Comparison of ENCODE assay signal across 8 mouse cellular contexts in genomic region chr19:47579225-47579787, GRCm38 (mm10). TPM values are rescaled to one million over a fixed set of nuclear protein-coding genes. Genes with fewer than 3 reads are reported as not detected.
DNase-seq lines count a peak whose midpoint lies in the region; ATAC-seq and TF ChIP-seq lines count a peak whose summit lies in the region.

Gene Slk (plus strand): TSS chr19:47579678.

- peaks cover 39% of the 10 kb centered on the region for H3K4me1 ChIP-seq in erythroblast, embryonic 14.5 days (ENCODE audit: control insufficient read depth)
- peaks cover 26% of the 10 kb centered on the region for H3K4me1 ChIP-seq in heart, embryonic 11.5 days (ENCODE audit: control insufficient read depth, insufficient read depth, low read length)
- H3K4me1 ChIP-seq in kidney, embryonic 16.5 days (ENCODE audit: insufficient read depth, low read length), result peaks cover 22% of the 10 kb centered on the region
- H3K4me1 ChIP-seq in liver, adult 2 months (ENCODE audit: control insufficient read depth, insufficient read depth, low read length), result peaks cover 5% of the 10 kb centered on the region; the same call in 1 of the 2 replicates

- DNase-seq in CD4-positive, CD25-positive, alpha-beta regulatory T cell, adult 2 months (ENCODE audit: low read depth, low spot score), result peak; percentile 93
- DNase-seq in brain, embryonic 18.5 days (ENCODE audit: low read depth, low spot score), result peak; percentile 60
- DNase-seq in liver, adult 2 months (ENCODE audit: extremely low read depth, low read depth, low spot score), result peak; percentile 71
- peak; percentile 78 to 84 for DNase-seq in spleen, postnatal 36 days (ENCODE audit: low spot score in 2 of 2)

- H3K79me2 ChIP-seq in liver, adult 2 months (ENCODE audit: control insufficient read depth, insufficient read depth, low read length), result peaks cover 7% of the 10 kb centered on the region; the same call in 1 of the 2 replicates

- H3K4me3 ChIP-seq in erythroblast, embryonic 14.5 days (replicated peaks), result peak within 1 kb of the TSS; percentile 86
- peak within 1 kb of the TSS; percentile 85 for H3K4me3 ChIP-seq in heart, embryonic 11.5 days (ENCODE audit: low read depth, low read length)
- peak within 1 kb of the TSS; percentile 65 for H3K4me3 ChIP-seq in kidney, embryonic 16.5 days (ENCODE audit: low read length)
- peak within 1 kb of the TSS; percentile 78 for H3K4me3 ChIP-seq in liver, adult 2 months (ENCODE audit: insufficient read depth, low read depth, low read length)

- peak within 1 kb of the TSS; percentile 96 for H3K9ac ChIP-seq in heart, embryonic 11.5 days (ENCODE audit: low read depth, low read length)
- peak within 1 kb of the TSS; percentile 96 for H3K9ac ChIP-seq in kidney, embryonic 16.5 days (replicated peaks; ENCODE audit: low read length)
- peak within 1 kb of the TSS; percentile 98 for H3K9ac ChIP-seq in liver, adult 2 months (ENCODE audit: low read depth, low read length)

- H3K9me3 ChIP-seq in erythroblast, embryonic 14.5 days (ENCODE audit: control insufficient read depth, low read length), result no peaks in the 10 kb centered on the region
- H3K9me3 ChIP-seq in heart, embryonic 11.5 days (replicated peaks; ENCODE audit: control insufficient read depth, low read length), result no peaks in the 10 kb centered on the region
- no peaks in the 10 kb centered on the region for H3K9me3 ChIP-seq in kidney, embryonic 16.5 days (ENCODE audit: low read length)

- under 1% methylated on average over 73 of the region's 83 CpGs for WGBS in heart, embryonic 11.5 days (ENCODE audit: insufficient replicate concordance)
- whole genome bisulfite sequencing in kidney, embryonic 16.5 days, result 1% methylated on average over 56 of the region's 83 CpGs
- WGBS in liver, adult 2 months, result 2% methylated on average over 83 of the region's 83 CpGs

- peak within 1 kb of the TSS; percentile 84 for H3K4me2 ChIP-seq in heart, embryonic 11.5 days
- H3K4me2 ChIP-seq in kidney, embryonic 16.5 days (replicated peaks; ENCODE audit: low read depth, low read length), result peak within 1 kb of the TSS; percentile 72

- H3K27me3 ChIP-seq in erythroblast, embryonic 14.5 days (ENCODE audit: control insufficient read depth), result no peaks in the 10 kb centered on the region
- no peaks in the 10 kb centered on the region for H3K27me3 ChIP-seq in heart, embryonic 11.5 days (ENCODE audit: control insufficient read depth, insufficient read depth, low read length)
- no peaks in the 10 kb centered on the region for H3K27me3 ChIP-seq in kidney, embryonic 16.5 days (ENCODE audit: insufficient read depth, low read length)
- H3K27me3 ChIP-seq in liver, adult 2 months (ENCODE audit: control insufficient read depth, insufficient read depth, low read length), result no peaks in the 10 kb centered on the region

- ATAC-seq in heart, embryonic 11.5 days (replicated peaks; ENCODE audit: insufficient number of reproducible peaks, low FRiP score, low TSS enrichment), result peak; percentile 87
- peak; percentile 94 for ATAC-seq in kidney, embryonic 16.5 days (ENCODE audit: low FRiP score, low TSS enrichment)
- ATAC-seq in monocyte, adult 5-6 weeks (replicated peaks; ENCODE audit: insufficient number of reproducible peaks, low FRiP score, low TSS enrichment, poor library complexity, severe bottlenecking), result peak; percentile 63

- H3K27ac ChIP-seq in heart, embryonic 11.5 days (ENCODE audit: low read depth, low read length), result peak within 1 kb of the TSS; percentile 97
- H3K27ac ChIP-seq in kidney, embryonic 16.5 days (ENCODE audit: low read length), result peak within 1 kb of the TSS; percentile 98
- H3K27ac ChIP-seq in liver, adult 2 months (replicated peaks; ENCODE audit: insufficient read depth, low read depth, low read length), result peak within 1 kb of the TSS; percentile 76

- peak; percentile 66; the same call in 1 of the 2 replicates for TF ChIP-seq POLR2A in liver, adult 2 months (IDR thresholded peaks at IDR 0.05; ENCODE audit: extremely low read depth, insufficient read depth, low read length)

- no peak for TF ChIP-seq CTCF in liver, adult 2 months (IDR thresholded peaks at IDR 0.05; ENCODE audit: low read depth, low read length)

- peaks cover 4% of the 10 kb centered on the region; the same call in 1 of the 2 replicates for H3K36me3 ChIP-seq in erythroblast, embryonic 14.5 days (ENCODE audit: control insufficient read depth)
- H3K36me3 ChIP-seq in heart, embryonic 11.5 days (ENCODE audit: control insufficient read depth, insufficient read depth, low read length), result no peaks in the 10 kb centered on the region
- no peaks in the 10 kb centered on the region for H3K36me3 ChIP-seq in kidney, embryonic 16.5 days (ENCODE audit: insufficient read depth, low read length)
- H3K36me3 ChIP-seq in liver, adult 2 months (ENCODE audit: control insufficient read depth, insufficient read depth, low read length), result no peaks in the 10 kb centered on the region

RNA-seq across cellular contexts. Expression of gene Slk, which starts in this region (rescaled TPM):
- 0.96 and 1.1 TPM in 2 replicates for polyA plus RNA-seq in erythroblast, embryonic 14.5 days (2012)
- 11.3 and 14.1 TPM in 2 replicates for polyA plus RNA-seq in heart, embryonic 11.5 days (2014; fragmentation: Nextera tagmentation; extraction: Ambion mirVana)
- 11.1 and 11.4 TPM in 2 replicates for polyA plus RNA-seq in kidney, embryonic 16.5 days (2015; fragmentation: Nextera tagmentation; extraction: Ambion mirVana)
- total RNA-seq in liver, adult 2 months (2014; rRNA removed), result 21.7 and 27.3 TPM in 2 replicates
- 3.7 and 5.3 TPM in 2 replicates for polyA plus RNA-seq in liver, adult 2 months (2012; rRNA removed)
- total RNA-seq in monocyte, adult 5-6 weeks (2017), result 258 to 355 TPM (median 327 TPM) in 3 replicates

Comparison
In these comparisons a context has a peak if more than half of its experiments do, and no peak if none do; other contexts are left out.
1. Peak in every context shown above with its lines: DNase-seq, ATAC-seq, H3K4me3 ChIP-seq and H3K27ac ChIP-seq.